Mouse (Mus musculus): ENCODE results near the gene Cstad. TPM values are rescaled to one million over a fixed set of nuclear protein-coding genes. Genes with fewer than 3 reads are reported as not detected.

Gene Cstad
- polyA plus RNA-seq, 1 experiment from 2014 or later = 0.91 TPM

GRCm38 (mm10) chr2:30655746-30656145 is 60.9 kb downstream of the Cstad start:
- no peaks in the 10 kb centered on the region for H3K27me3 ChIP-seq (ENCODE audit: control insufficient read depth, insufficient read depth, low read length)
- no peak overlapping the region for H3K4me2 ChIP-seq (replicated peaks; ENCODE audit: low read depth, low read length)
- 80% methylated on average over 5 of the region's 5 CpGs for WGBS
- peaks cover 56% of the 10 kb centered on the region for H3K4me1 ChIP-seq (ENCODE audit: control insufficient read depth, insufficient read depth, low read length)
- no peak overlapping the region for H3K27ac ChIP-seq (ENCODE audit: low read depth, low read length)
- H3K9me3 ChIP-seq (ENCODE audit: control insufficient read depth, low read length) = no peaks in the 10 kb centered on the region
- no peak for ATAC-seq (ENCODE audit: low FRiP score, low TSS enrichment)
- H3K9ac ChIP-seq (ENCODE audit: low read depth, low read length) = no peak overlapping the region
- H3K4me3 ChIP-seq (ENCODE audit: low read length) = no peak overlapping the region
- H3K36me3 ChIP-seq (ENCODE audit: control insufficient read depth, insufficient read depth, low read length) = no peaks in the 10 kb centered on the region

DNA sequence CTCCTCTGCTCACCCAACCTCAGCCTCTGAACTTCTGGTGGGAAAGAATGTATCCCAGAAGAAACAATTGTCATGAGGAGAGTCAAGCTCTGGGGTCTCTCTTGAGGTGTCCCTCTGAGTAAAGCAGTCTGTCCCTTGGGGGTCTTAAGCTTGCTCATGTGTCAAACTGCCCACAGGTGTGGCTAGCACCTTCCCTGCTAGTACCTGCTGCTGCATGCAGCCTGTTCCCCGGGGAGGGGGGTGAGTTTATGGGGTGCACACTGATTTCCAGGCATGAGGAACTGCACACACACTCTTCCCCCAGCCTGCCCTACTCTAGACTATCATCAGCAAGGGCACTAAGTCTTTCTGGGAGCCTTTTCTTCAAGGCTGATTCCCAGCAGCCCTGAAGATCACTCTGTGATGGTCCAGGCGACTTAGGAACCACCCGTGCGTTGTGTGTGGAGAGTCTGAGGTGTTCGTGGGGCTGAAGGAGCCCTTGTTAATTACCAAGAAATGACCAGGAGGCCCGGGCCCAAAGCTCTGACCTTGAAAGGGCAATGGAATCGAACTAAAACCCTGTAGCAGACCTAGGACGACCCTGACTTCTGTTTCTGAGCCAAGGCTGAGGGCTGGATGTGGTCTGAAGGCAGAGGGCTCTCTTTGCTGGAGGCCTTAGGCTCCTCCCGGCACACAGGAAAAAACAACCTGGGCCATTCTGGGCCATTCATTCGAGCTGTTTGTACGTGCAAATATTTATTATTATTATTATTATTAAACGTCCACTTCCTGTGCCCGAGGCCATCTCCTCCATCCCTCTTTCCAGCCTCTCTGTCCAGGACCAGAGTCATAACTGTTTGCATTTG is 62.1 kb downstream of the Cstad start:
- no peaks in the 10 kb centered on the region for H3K9me3 ChIP-seq (ENCODE audit: control insufficient read depth, low read length)
- peak overlapping the region; percentile 100 for H3K27ac ChIP-seq (ENCODE audit: low read depth, low read length)
- H3K4me1 ChIP-seq (ENCODE audit: control insufficient read depth, insufficient read depth, low read length) = peaks cover 64% of the 10 kb centered on the region
- H3K4me3 ChIP-seq (ENCODE audit: low read length) = no peak overlapping the region
- no peaks in the 10 kb centered on the region for H3K27me3 ChIP-seq (ENCODE audit: control insufficient read depth, insufficient read depth, low read length)
- WGBS = 24% methylated on average over 13 of the region's 13 CpGs
- peak overlapping the region; percentile 71; the same call in 1 of the 2 replicates for H3K9ac ChIP-seq (ENCODE audit: low read depth, low read length)
- no peaks in the 10 kb centered on the region for H3K36me3 ChIP-seq (ENCODE audit: control insufficient read depth, insufficient read depth, low read length)
- ATAC-seq (ENCODE audit: low FRiP score, low TSS enrichment) = no peak
- no peak overlapping the region for H3K4me2 ChIP-seq (replicated peaks; ENCODE audit: low read depth, low read length)

- peak; percentile 53 for ATAC-seq (ENCODE audit: low FRiP score, low TSS enrichment)
- peak overlapping the region; percentile 37 for H3K4me3 ChIP-seq (ENCODE audit: low read length)
- under 1% methylated on average over 42 of the region's 42 CpGs for WGBS
- H3K4me1 ChIP-seq (ENCODE audit: control insufficient read depth, insufficient read depth, low read length) = peaks cover 54% of the 10 kb centered on the region
- H3K4me2 ChIP-seq (replicated peaks; ENCODE audit: low read depth, low read length) = peak overlapping the region; percentile 83
- no peaks in the 10 kb centered on the region for H3K36me3 ChIP-seq (ENCODE audit: control insufficient read depth, insufficient read depth, low read length)
- peak overlapping the region; percentile 100 for H3K27ac ChIP-seq (ENCODE audit: low read depth, low read length)
- H3K9me3 ChIP-seq (ENCODE audit: control insufficient read depth, low read length) = no peaks in the 10 kb centered on the region
- H3K27me3 ChIP-seq (ENCODE audit: control insufficient read depth, insufficient read depth, low read length) = no peaks in the 10 kb centered on the region
- H3K9ac ChIP-seq (ENCODE audit: low read depth, low read length) = peak overlapping the region; percentile 71
Measured at GRCm38 (mm10) chr2:30657674-30658479, 63.0 kb downstream of the Cstad start.

GRCm38 (mm10) chr2:30658480-30658843 is 63.6 kb downstream of the Cstad start:
- H3K4me3 ChIP-seq (ENCODE audit: low read length) = peak overlapping the region; percentile 37
- ATAC-seq (ENCODE audit: low FRiP score, low TSS enrichment) = peak; percentile 89
- no peaks in the 10 kb centered on the region for H3K9me3 ChIP-seq (ENCODE audit: control insufficient read depth, low read length)
- under 1% methylated on average over 42 of the region's 45 CpGs for WGBS
- peak overlapping the region; percentile 71 for H3K9ac ChIP-seq (ENCODE audit: low read depth, low read length)
- H3K4me2 ChIP-seq (replicated peaks; ENCODE audit: low read depth, low read length) = peak overlapping the region; percentile 83
- no peaks in the 10 kb centered on the region for H3K36me3 ChIP-seq (ENCODE audit: control insufficient read depth, insufficient read depth, low read length)
- peaks cover 49% of the 10 kb centered on the region for H3K4me1 ChIP-seq (ENCODE audit: control insufficient read depth, insufficient read depth, low read length)
- peak overlapping the region; percentile 100 for H3K27ac ChIP-seq (ENCODE audit: low read depth, low read length)
- H3K27me3 ChIP-seq (ENCODE audit: control insufficient read depth, insufficient read depth, low read length) = no peaks in the 10 kb centered on the region

Other genes starting within 250 kb of the Cstad start
- gene Sh3glb2, start 235.7 kb upstream of the Cstad start, polyA plus RNA-seq (2014; fragmentation: Nextera tagmentation; extraction: Ambion mirVana) = 69.4 and 70.9 TPM in 2 replicates
- gene Miga2, start 230.8 kb upstream of the Cstad start, polyA plus RNA-seq (2014; fragmentation: Nextera tagmentation; extraction: Ambion mirVana) = 14.5 and 25.0 TPM in 2 replicates
- 31.0 and 34.7 TPM in 2 replicates for gene Dolpp1, start 202.8 kb upstream of the Cstad start, polyA plus RNA-seq (2014; fragmentation: Nextera tagmentation; extraction: Ambion mirVana)
- 21.4 and 30.6 TPM in 2 replicates for gene Crat, start 179.2 kb upstream of the Cstad start, polyA plus RNA-seq (2014; fragmentation: Nextera tagmentation; extraction: Ambion mirVana)
- 92.3 and 96.0 TPM in 2 replicates for gene Ptpa, start 179.0 kb upstream of the Cstad start, polyA plus RNA-seq (2014; fragmentation: Nextera tagmentation; extraction: Ambion mirVana)
- gene Ier5l, start 120.8 kb upstream of the Cstad start, polyA plus RNA-seq (2014; fragmentation: Nextera tagmentation; extraction: Ambion mirVana) = 5.5 and 7.2 TPM in 2 replicates
- 3.8 and 4.2 TPM in 2 replicates for gene 1700001O22Rik, start 208.6 kb downstream of the Cstad start, polyA plus RNA-seq (2014; fragmentation: Nextera tagmentation; extraction: Ambion mirVana)
- 95.6 and 101 TPM in 2 replicates for gene Ntmt1, start 212.8 kb downstream of the Cstad start, polyA plus RNA-seq (2014; fragmentation: Nextera tagmentation; extraction: Ambion mirVana)
- gene Asb6, start 235.3 kb downstream of the Cstad start, polyA plus RNA-seq (2014; fragmentation: Nextera tagmentation; extraction: Ambion mirVana) = 29.7 and 33.3 TPM in 2 replicates
- gene Prrx2, start 239.9 kb downstream of the Cstad start, polyA plus RNA-seq (2014; fragmentation: Nextera tagmentation; extraction: Ambion mirVana) = 15.3 and 20.1 TPM in 2 replicates